23 mouse cellular contexts compared by ENCODE assay signal in genomic region chr6:50008074-50008473, GRCm38 (mm10).
A peak's percentile ranks its signal among the peaks of the same experiment; 100 is the strongest.
DNase-seq lines count a peak whose midpoint lies in the region; ATAC-seq lines count a peak whose summit lies in the region.
"Had no signal": no experiment of that assay in that cellular context is flagged by ENCODE, and none has a peak within 500 bp of the region (broad histone marks: within the 10 kb centered on the region; RNA-seq: fewer than 3 reads in every experiment).

No protein-coding gene starts in this region.

- no peak overlapping the region for H3K4me3 ChIP-seq in liver, embryonic 16.5 days (ENCODE audit: low read depth, low read length)
- H3K4me3 ChIP-seq in liver, embryonic 12.5 days = no peak overlapping the region
- H3K4me3 ChIP-seq: embryonic facial prominence, embryonic 12.5 days; embryonic facial prominence, embryonic 15.5 days; gastrocnemius, adult 2 months; heart, adult 2 months; hindbrain, embryonic 10.5 days; hindbrain, embryonic 13.5 days had no signal

- ATAC-seq in liver, embryonic 16.5 days (ENCODE audit: low read depth) = peak; percentile 56; the same call in 1 of the 2 replicates
- no peak for ATAC-seq in liver, embryonic 12.5 days
- ATAC-seq: forebrain, embryonic 14.5 days; forebrain, postnatal 0 days; hindbrain, embryonic 16.5 days had no signal

- intact Hi-C loops in heart, postnatal 36 days (cut with DNase I) = no loop called here

- H3K27ac ChIP-seq in liver, embryonic 16.5 days (ENCODE audit: low read length) = no peak overlapping the region
- H3K27ac ChIP-seq in liver, embryonic 12.5 days = no peak overlapping the region
- H3K27ac ChIP-seq: embryonic facial prominence, embryonic 12.5 days; embryonic facial prominence, embryonic 15.5 days; gastrocnemius, adult 2 months; heart, adult 2 months; hindbrain, embryonic 10.5 days; hindbrain, embryonic 13.5 days had no signal

- 50% methylated on average over 4 of the region's 4 CpGs for WGBS in liver, embryonic 16.5 days (ENCODE audit: insufficient replicate concordance)
- WGBS in liver, embryonic 12.5 days (ENCODE audit: insufficient replicate concordance) = 65% methylated on average over 4 of the region's 4 CpGs

- no peak overlapping the region for H3K9ac ChIP-seq in liver, embryonic 16.5 days (ENCODE audit: low read depth, low read length)
- no peak overlapping the region for H3K9ac ChIP-seq in liver, embryonic 12.5 days
- H3K9ac ChIP-seq: embryonic facial prominence, embryonic 12.5 days; embryonic facial prominence, embryonic 15.5 days; forebrain, postnatal 0 days; hindbrain, embryonic 13.5 days had no signal

- H3K4me1 ChIP-seq in liver, embryonic 16.5 days (ENCODE audit: control insufficient read depth, low read depth, low read length) = no peaks in the 10 kb centered on the region; the same call in 1 of the 2 replicates
- peaks cover 25% of the 10 kb centered on the region for H3K4me1 ChIP-seq in liver, embryonic 12.5 days

- peak; percentile 69 for DNase-seq in heart, adult 11 months
- no peak for DNase-seq in heart, postnatal 36 days
- peak; percentile 10 for DNase-seq in thymus, postnatal 14 days
- no peak for DNase-seq in thymus, postnatal 10 days (ENCODE audit: low spot score in 2 of 2)
- DNase-seq in left cerebral cortex, adult 9 months (ENCODE audit: low spot score in 2 of 2) = no peak
- DNase-seq: adrenal gland, postnatal 14 days; cerebellum, adult 11 months; cerebellum, adult 2 months; cerebellum, adult 9-11 months; cerebellum, postnatal 25 days; forebrain, postnatal 0 days; gastrocnemius, adult 2 months; gastrocnemius, postnatal 14 days; heart, adult 2 months had no signal

- H3K27me3 ChIP-seq in liver, embryonic 16.5 days (ENCODE audit: control insufficient read depth, insufficient read depth, low read depth, low read length) = no peaks in the 10 kb centered on the region
- H3K27me3 ChIP-seq in liver, embryonic 12.5 days (replicated peaks) = no peaks in the 10 kb centered on the region
- H3K27me3 ChIP-seq: embryonic facial prominence, embryonic 12.5 days; embryonic facial prominence, embryonic 15.5 days; hindbrain, embryonic 13.5 days had no signal

- H3K4me2 ChIP-seq in liver, embryonic 16.5 days (ENCODE audit: low read depth, low read length) = no peak overlapping the region
- H3K4me2 ChIP-seq in liver, embryonic 12.5 days = no peak overlapping the region
- H3K4me2 ChIP-seq: embryonic facial prominence, embryonic 12.5 days; embryonic facial prominence, embryonic 15.5 days; heart, embryonic 11.5 days; hindbrain, embryonic 13.5 days had no signal

- H3K36me3 ChIP-seq in liver, embryonic 16.5 days (ENCODE audit: control insufficient read depth, insufficient read depth) = no peaks in the 10 kb centered on the region
- no peaks in the 10 kb centered on the region for H3K36me3 ChIP-seq in liver, embryonic 12.5 days
- H3K36me3 ChIP-seq: embryonic facial prominence, embryonic 12.5 days; embryonic facial prominence, embryonic 15.5 days; hindbrain, embryonic 10.5 days; hindbrain, embryonic 13.5 days had no signal

- no peaks in the 10 kb centered on the region for H3K9me3 ChIP-seq in liver, embryonic 16.5 days (replicated peaks; ENCODE audit: control insufficient read depth, low read length)
- no peaks in the 10 kb centered on the region for H3K9me3 ChIP-seq in liver, embryonic 12.5 days (replicated peaks)
- H3K9me3 ChIP-seq: embryonic facial prominence, embryonic 12.5 days; embryonic facial prominence, embryonic 15.5 days; hindbrain, embryonic 10.5 days; hindbrain, embryonic 13.5 days had no signal

Comparison
In these comparisons a context has a peak if more than half of its experiments do, and no peak if none do; other contexts are left out.
1. DNase-seq: peak in heart, adult 11 months (single experiment) and thymus, postnatal 14 days (single experiment); none in heart, postnatal 36 days (0 of 2), thymus, postnatal 10 days (0 of 2) and left cerebral cortex, adult 9 months (0 of 2).